Mouse (Mus musculus) brown adipose tissue, adult 24 weeks (tissue): ENCODE data around the gene Acad9. TPM values are rescaled to one million over a fixed set of nuclear protein-coding genes. Genes with fewer than 3 reads are reported as not detected.
"Not testable (repeated sequence)": the region's sequence is repeated elsewhere in the genome, so short reads cannot be mapped to it uniquely, and the experiment has no call there.

ENCODE experiments used
- H3K27ac ChIP-seq: fragments of 200-500 bp; replicated peaks from 2 replicates; pipeline ENCODE4 v1.5.1; 2012; ENCODE audit warnings: low read depth, mild to moderate bottlenecking, low read length
- H3K4me1 ChIP-seq: fragments of 200-500 bp; 2 replicates; pipeline ENCODE4 v1.6.1; 2012; ENCODE audit warnings: low read length, mixed read lengths; ENCODE audit not compliant: control insufficient read depth, insufficient read depth, insufficient read length
- H3K4me3 ChIP-seq: fragments of 200-500 bp; 2 replicates; pipeline ENCODE4 v1.5.1; 2012; ENCODE audit warnings: low read depth, mild to moderate bottlenecking, low read length, moderate library complexity; ENCODE audit not compliant: insufficient read depth
- polyA plus RNA-seq: library from polyadenylated mRNA; stranded (reverse); fragments of >200 nt; gene quantifications from 2 replicates; pipeline ENCODE4 v1.2.4, GENCODE M21; 2012; ENCODE audit not compliant: missing spikeins, insufficient read depth, insufficient read length

Gene Acad9
- polyA plus RNA-seq, 1 experiment = 47.6 TPM

- no peak overlapping the region for H3K4me3 ChIP-seq
- no peak overlapping the region for H3K27ac ChIP-seq
- H3K4me1 ChIP-seq = no peaks in the 10 kb centered on the region
Observed at GRCm38 (mm10) chr3:36074231-36074630, 8.5 kb downstream of the Acad9 start.

DNA sequence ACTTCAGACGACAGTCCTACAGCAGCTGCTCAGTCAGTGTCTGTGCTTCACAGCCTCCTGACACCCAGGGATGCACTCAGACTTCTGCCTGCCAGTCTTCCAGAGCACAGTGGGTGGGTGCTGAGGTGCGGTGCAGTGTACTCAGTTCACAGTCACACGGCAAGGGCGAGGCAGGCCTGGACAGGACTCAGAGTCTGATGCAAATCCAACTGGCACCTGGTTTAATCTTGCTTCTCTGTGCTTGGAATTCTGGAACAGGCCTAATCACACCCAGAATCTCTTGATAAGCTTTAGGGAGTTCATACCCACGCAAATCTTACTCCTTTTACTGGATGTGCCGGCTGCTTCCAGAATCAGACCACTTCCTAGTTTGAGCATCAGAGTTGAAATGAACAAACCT, 9.7 kb downstream of the Acad9 start:
- Histone ChIP-seq H3K4me3 (no peak overlapping the region), H3K27ac (no peak overlapping the region), H3K4me1 (no peaks in the 10 kb centered on the region)

GRCm38 (mm10) chr3:36077386-36077785, 11.6 kb downstream of the Acad9 start:
- no peak overlapping the region for H3K27ac ChIP-seq
- no peak overlapping the region for H3K4me3 ChIP-seq

GRCm38 (mm10) chr3:36079886-36080285, 14.1 kb downstream of the Acad9 start:
- no peaks in the 10 kb centered on the region for H3K4me1 ChIP-seq
- H3K27ac ChIP-seq = no peak overlapping the region
- no peak overlapping the region for H3K4me3 ChIP-seq

More at GRCm38 (mm10) chr3:36077386-36077785, 11.6 kb downstream of the Acad9 start:
- no peaks in the 10 kb centered on the region for H3K4me1 ChIP-seq

DNA sequence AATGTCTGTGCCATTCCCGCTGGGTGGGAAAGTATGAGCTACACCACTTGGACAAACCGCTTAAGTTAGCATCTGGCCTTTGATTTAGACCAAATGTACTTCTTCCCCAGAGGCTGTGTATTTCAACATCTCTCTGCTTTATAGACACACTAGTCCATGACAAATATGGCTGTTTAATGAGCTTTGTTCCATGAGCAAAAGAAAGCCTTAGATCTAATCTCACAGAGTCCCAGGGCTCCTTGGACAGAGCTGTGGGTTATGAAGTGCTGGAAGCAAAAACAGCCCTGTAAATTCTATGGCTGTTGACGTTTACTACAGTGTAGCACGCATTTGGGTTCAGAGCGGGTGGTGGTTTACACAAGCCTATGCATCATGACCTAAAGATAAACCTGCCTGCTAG, 15.0 kb downstream of the Acad9 start:
- Histone ChIP-seq H3K4me3 (no peak overlapping the region), H3K27ac (no peak overlapping the region), H3K4me1 (no peaks in the 10 kb centered on the region)

DNA sequence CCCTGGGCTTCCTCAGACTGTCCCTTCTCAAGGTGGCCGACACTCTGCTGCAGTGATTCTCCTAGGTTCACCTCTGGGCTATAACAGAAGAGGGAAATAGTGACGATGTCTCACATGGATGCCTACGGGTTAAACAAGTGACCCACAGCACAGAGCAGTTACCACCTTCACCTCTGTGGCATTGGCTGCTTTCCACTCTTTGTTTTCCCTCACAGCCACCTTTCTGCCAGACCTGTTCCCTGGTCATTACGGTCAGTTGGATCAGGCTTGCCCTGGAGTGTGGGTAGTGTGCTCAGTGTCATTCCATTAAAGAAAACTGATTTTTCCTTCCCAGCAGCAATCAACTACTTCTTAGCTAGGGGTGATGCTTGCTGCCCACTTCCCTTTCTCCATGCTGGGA, 17.1 kb downstream of the Acad9 start:
- H3K4me1 ChIP-seq = no peaks in the 10 kb centered on the region
- no peak overlapping the region for H3K27ac ChIP-seq
- H3K4me3 ChIP-seq = no peak overlapping the region

- no peaks in the 10 kb centered on the region for H3K4me1 ChIP-seq
- no peak overlapping the region for H3K27ac ChIP-seq
- H3K4me3 ChIP-seq = no peak overlapping the region
Observed at GRCm38 (mm10) chr3:36083381-36083780, 17.6 kb downstream of the Acad9 start.

GRCm38 (mm10) chr3:36085394-36085793, 19.6 kb downstream of the Acad9 start:
- no peaks in the 10 kb centered on the region for H3K4me1 ChIP-seq
- no peak overlapping the region for H3K4me3 ChIP-seq
- H3K27ac ChIP-seq = no peak overlapping the region

DNA sequence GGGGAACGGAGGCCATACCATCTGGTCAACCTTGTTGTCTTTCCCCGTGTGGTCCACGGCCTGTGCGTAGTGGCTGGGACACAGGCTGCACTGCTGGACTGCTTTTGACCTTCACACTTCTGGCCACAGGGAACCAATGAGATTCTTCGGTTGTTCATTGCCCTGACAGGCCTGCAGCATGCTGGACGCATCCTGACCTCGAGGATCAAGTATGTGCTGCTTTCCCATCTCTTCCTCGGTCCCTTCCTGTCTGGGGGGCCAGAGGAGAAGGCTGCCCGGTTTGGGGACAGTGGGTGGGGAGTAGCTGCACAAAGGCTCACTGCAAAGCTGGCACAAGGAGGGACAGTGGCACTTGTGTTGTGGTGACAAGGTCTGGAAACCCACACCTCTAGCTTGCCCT, 21.8 kb downstream of the Acad9 start:
- H3K27ac ChIP-seq = no peak overlapping the region
- H3K4me1 ChIP-seq = no peaks in the 10 kb centered on the region
- H3K4me3 ChIP-seq = no peak overlapping the region

DNA sequence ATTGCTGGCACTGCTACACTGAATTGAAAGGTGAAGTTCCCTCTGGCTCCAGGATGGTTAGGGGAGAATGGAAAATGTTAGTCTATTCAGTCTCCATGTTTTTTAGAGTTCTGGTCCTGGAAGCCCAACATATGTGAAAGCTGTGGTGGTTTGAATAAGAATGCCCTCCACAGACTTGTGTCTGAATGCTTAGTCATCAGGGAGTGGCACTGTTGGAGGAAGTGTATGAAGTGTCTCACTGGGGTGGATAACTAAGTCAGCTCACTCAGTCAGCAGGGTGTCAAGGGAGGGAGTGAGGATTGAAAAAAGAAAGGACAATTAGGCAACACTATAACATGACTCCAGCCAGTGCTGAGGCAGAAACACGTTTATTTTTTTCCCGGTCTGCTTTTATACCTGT, 29.6 kb downstream of the Acad9 start:
- Histone ChIP-seq H3K4me3 (no peak overlapping the region), H3K4me1 (no peaks in the 10 kb centered on the region), H3K27ac (no peak overlapping the region)

DNA sequence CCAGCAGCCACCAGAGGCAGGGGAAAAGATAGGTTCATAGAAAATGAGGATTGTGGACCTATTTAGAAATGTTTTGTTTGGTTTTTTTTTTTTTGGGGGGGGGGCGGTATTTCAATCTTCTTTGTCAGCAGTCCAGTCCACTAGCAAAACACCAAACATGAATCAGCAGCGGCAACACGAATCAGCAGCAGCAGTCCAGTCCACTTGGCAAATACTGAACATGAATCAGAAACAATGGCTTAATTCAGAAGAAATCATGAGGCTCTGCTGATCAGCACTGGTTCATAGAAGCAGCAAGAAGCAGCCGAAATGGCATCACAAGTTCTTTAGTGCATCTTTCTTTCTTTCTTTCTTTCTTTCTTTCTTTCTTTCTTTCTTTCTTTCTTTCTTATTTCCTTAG, 50.3 kb downstream of the Acad9 start:
- Histone ChIP-seq H3K4me1 (no peaks in the 10 kb centered on the region), H3K27ac (no peak overlapping the region)

GRCm38 (mm10) chr3:36119684-36120548, 54.1 kb downstream of the Acad9 start:
- Histone ChIP-seq H3K4me3 (no peak overlapping the region), H3K27ac (no peak overlapping the region), H3K4me1 (no peaks in the 10 kb centered on the region)

More for the DNA sequence above, 50.3 kb downstream of the Acad9 start:
- no peak overlapping the region for H3K4me3 ChIP-seq

DNA sequence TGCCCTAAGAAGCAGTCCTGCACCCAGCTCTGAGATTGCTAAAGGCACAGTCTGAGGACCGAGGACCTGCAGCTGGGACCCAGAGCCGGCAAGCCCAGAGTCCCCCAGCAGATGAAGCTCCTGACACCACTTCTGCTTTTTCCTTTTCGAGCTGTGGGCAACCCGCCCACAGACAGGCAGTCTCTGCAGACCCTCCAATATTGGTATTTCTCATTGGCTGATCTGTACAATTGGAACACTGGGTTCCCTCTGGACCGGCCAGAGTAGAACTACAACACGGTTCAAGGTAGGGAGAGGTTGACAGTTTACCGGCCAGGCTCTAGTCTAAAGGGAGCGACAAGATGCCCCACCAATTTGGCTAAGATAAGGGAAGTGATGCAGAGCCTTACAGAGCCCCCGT, 60.4 kb downstream of the Acad9 start:
- not testable (repeated sequence) for H3K4me3 ChIP-seq, H3K4me1 ChIP-seq, H3K27ac ChIP-seq

- no peaks in the 10 kb centered on the region for H3K4me1 ChIP-seq
- no peak overlapping the region for H3K27ac ChIP-seq
- no peak overlapping the region for H3K4me3 ChIP-seq
Observed at GRCm38 (mm10) chr3:36136152-36136551, 70.4 kb downstream of the Acad9 start.

GRCm38 (mm10) chr3:36137560-36137959, 71.8 kb downstream of the Acad9 start:
- no peak overlapping the region for H3K4me3 ChIP-seq
- no peak overlapping the region for H3K27ac ChIP-seq
- no peaks in the 10 kb centered on the region for H3K4me1 ChIP-seq

DNA sequence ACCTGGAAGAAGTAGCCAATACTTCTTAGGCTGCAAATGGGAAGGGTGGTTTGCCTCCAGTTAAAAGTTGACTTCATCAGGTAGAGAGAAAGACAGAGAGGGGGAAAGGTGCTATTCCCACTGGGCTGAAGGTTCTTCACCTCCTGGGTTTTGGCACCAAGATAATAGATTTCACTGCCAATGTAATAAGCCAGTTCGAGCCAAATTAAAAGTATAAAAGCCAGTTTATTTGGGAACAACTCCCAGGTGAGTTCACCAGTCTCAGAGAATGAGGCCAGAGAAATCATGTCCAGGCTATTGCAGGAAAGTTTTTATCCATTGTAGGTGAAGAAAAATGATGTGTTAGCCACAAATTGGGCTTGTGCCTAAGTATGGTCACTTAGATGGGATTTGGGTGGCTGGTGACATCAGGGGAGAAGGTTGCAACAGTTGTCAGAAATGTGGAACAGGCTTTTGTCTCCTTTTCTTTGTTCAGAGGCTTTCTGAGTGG, 72.4 kb downstream of the Acad9 start:
- Histone ChIP-seq H3K27ac (no peak overlapping the region), H3K4me1 (no peaks in the 10 kb centered on the region), H3K4me3 (no peak overlapping the region)
